Mouse (Mus musculus) gonadal fat pad, adult 2 months (tissue): ENCODE measurements at regions not wholly inside any gene's neighbourhood (a gene's known extent, or its start where the extent isn't known, plus 50 kb on each side); places are given as distances from the start of the nearest gene placed in this dataset.

ENCODE experiments used
- DNase-seq: peaks from one replicate; pipeline ENCODE4 v3.0.0-alpha.2; 2012; ENCODE audit warnings: low read depth

DNA sequence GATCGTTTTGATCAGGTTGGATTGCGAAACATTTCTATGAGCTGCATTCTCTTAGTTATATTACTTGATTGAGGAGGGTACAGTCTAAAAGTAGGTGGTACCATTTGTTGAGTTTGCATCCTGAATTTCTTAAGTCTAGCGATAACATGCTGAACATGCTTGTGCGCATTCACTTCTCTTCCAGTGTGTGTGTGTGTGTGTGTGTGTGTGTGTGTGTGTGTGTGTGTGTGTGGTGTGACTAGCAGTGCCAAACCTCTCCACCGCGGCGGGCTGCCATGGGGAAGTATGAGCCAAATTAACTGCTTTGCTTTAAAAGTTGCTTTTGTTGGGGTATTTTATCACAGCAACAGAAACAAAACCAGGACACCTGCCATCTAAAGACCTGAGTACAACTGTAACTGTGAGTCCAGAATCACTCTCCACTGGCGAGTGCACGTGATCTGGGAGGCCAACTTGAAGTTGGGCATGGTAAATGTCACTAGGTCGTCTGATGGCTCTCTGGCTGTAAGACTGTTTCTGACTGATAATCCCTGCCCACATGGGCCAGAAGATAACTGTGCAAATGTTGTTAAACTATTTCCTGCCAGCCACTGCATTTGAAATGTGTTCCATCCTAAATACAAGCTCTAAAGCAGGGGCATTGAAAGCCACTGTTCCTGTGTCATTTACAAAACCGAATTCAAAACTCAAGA, 273.3 kb upstream of the Ppargc1a start:
- no peak for DNase-seq

DNA sequence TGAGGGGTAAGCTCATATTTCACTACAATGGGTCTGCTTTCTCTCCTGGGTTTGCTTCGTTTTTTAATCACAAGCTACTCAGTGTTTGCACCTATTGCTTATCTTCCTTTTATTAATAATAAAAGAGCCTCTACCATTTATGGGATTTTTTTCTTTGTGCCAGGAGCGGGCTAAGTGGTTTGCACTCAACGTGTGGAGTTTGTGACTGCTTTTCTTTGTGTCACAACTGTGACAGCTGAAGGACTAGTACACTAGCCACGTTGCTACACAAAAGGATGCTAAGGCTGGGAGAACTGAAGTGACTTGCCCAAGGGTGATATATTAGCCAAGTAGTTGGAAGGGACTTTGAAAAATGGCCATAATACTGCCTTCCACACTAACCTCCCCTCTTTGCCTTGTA, 271.8 kb upstream of the Ppargc1a start:
- DNase-seq: no peak

DNA sequence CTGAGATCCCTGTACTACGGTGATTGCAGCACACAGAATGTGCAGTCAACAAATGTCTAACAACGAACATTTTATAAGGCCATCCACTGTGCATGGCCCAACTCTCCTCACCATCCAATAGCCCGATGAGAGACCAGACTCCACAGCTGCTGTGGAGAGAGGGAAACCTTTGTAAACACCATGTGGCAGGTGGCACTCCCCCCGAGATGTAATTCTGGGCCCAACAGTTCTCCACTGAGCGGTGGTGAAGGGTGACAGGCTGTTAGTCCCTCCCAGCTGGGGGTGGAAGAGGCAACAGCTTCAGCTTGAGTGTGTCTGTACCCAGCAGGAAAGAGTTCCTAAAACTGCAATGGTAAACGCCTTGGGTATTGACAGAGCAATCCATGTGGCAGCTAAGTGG, 263.0 kb upstream of the Ppargc1a start:
- DNase-seq: no peak

DNA sequence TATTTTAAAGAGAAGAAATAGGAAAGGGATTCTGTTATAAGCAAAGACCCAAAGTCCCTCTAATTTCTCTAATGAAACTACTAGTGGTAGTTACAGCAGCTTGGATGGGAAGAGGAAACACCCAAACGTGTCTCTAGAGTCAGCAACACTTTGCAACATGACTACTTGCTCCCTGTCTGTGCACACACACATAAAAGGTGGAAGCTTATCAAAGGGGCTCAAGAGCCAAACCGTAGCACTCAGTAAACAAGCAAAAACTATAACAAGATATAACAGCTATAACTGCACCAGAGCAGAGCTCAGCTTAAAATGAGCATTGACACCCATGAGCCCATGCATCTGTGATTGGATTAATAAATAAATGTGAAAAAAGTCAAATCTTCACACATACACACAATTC, 262.5 kb upstream of the Ppargc1a start:
- no peak for DNase-seq

DNA sequence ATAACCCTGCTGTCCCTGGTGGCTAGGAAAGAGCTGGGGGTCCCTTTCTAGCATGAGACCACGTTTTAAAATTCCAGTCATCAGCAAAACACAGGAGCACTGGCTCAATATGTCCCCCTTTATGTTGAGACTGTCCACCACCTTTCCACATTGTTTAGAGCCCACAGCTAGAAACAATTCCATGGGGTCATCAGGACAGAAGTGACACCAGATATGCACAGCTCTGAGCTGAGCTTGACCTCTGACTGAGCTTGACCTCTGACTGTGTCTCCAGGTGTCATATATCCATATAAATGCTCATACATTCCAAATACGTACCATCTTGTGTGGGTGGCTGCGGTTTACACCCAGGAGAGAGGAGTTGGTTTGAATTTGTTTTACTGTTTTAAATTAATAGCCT, 262.1 kb upstream of the Ppargc1a start:
- no peak for DNase-seq

DNA sequence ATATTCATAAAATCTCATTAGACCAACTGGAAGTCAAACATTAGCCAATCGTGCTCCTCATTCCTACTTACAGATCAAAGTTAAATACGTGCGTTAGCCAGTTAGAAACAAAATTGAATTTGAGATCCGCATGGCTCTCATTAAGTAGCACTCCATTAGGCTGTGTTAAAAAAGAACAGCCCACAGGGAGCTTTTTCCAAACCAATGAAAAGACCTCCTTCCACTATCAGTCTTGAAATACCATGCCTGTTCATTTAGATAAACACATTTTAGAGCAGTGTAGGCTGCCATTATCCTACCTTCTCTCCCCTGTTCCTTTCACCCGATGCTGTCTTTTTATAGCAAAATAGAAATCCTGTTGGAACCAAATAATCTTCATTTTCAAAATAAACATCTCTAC, 261.5 kb upstream of the Ppargc1a start:
- no peak for DNase-seq

DNA sequence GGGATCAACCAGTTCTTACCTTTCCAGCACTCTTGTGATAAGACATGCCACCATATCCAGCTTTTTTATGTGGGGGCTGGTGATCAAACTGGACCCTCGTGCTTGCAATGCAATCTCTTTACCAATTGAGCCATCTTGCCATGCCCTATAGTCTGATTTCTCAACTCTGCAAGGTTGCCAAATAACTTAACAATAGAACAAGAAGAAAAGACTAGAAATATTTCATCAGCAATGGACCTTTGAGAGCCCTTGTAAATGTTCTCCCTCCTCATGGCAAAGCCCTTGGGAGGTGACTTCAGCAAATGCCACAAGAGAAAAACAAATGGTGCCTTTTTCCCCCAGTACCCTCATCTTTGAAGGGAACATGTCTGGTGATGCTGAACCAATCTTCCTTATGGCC, 258.7 kb upstream of the Ppargc1a start:
- DNase-seq: peak; percentile 31

DNA sequence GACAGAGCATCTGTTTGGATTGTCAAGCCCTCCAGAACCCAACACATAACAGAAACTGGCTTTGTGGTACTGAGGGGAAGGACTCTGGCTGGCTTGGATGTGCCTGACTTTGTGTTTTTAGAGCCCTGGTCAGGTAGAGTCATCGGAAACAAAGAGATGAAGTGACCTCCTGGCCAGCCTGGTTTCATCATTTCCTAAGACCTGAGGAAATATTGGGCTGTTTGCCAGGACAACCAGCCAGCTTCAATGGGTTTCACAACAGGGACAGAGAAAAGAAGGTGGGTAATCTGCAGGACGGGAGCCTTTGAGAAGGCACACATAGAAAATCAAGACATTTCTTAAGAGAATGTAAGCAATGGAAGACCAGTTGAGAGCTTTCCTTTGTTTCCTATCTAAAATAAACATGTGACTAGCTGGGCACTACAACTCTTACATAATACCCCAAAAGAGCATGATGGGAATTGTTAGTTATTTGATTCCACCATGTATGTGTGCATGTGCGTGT, 258.1 kb upstream of the Ppargc1a start:
- DNase-seq: peak; percentile 19

DNA sequence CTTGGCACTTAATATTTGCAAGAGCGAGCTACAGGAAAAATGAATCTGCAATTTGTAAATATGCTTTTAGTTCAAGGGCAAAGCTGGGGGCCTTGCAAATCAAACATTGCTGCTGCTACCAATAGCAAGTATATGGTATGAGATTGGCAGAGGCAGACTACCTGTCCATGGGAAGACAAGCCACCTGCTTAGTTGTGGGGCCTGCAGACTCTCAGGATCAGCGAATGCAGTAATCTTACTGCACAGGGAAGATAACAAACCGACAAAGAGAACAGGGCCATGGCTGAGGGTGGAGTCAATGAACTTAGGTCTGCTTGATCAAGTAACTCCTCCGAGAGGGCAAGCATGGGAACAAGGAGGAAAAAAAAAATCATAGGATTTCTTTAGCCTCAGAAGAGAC, 257.2 kb upstream of the Ppargc1a start:
- no peak for DNase-seq

DNA sequence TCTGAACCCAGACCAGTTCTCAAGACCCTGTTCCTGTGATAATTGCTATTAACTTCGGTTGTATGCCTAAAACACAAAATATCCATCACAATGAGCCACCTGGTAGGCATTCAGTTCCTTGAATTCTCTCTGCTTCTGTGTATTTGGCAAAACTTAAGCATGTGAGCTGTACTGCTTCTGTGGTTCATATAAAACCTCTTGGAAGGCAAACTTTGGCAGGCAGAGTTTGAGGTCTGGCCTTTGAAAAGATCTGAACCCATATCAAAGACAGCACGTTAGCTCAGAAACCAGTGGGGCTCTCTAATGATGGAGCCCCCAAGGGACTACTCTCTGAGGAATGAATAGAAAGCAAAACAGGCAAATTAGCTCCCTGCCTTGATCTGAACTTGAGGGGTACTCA, 256.1 kb upstream of the Ppargc1a start:
- no peak for DNase-seq

DNA sequence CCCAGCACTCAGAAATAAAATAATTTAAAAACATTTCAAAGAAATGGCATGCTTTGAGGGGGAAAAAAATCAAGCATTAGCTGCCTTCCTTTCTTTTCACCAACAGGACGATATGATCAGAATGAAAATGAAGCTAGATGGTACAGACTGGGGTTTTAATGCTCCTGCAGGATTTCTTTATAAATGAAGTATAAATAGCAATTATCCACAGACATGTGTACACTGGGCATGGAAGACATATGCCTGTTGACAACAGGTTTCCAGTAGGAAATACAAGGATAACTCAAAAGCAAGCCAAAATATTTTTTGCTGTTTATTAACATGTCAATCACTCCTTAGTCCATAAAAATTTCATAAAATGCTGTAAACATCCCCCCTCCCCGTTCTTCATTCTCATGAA, 248.7 kb upstream of the Ppargc1a start:
- no peak for DNase-seq

DNA sequence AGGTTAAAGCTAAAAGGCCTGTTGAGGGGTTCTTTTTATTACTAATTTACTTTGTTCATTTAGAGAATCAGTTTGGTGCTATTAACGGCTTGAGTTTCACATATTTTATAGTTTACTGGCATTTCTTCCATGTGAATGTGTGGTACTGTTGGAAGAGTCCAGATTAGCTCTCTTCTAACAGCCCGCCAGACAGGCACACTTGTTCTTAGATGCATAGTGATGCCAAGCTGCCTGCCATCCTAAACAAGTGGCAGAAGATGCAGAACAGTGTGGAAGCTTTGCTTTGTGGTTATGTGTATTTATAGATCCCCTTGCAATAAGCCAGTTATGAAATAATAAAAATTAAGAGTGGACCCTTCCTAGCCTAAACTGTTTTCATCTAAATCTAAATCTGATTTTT, 244.2 kb upstream of the Ppargc1a start:
- no peak for DNase-seq

DNA sequence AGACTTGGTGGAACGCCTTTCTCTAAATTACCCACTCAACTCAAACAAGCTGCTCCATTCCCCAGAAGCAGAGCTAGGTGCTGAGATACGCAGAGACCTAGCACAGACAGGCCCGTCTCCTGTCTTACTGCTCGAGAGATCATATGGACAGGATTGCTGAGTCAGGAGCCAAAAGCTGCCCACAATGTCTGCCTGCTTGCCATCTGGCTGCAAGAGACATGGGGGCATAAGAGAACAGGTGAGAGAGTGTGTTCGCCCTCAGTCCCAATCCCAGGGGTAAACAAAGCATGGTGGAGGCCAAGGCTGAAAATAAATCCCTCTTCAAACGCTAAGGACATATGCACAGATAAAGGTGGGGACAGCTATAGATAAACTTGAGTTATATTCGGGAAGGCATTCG, 234.0 kb upstream of the Ppargc1a start:
- DNase-seq: no peak

DNA sequence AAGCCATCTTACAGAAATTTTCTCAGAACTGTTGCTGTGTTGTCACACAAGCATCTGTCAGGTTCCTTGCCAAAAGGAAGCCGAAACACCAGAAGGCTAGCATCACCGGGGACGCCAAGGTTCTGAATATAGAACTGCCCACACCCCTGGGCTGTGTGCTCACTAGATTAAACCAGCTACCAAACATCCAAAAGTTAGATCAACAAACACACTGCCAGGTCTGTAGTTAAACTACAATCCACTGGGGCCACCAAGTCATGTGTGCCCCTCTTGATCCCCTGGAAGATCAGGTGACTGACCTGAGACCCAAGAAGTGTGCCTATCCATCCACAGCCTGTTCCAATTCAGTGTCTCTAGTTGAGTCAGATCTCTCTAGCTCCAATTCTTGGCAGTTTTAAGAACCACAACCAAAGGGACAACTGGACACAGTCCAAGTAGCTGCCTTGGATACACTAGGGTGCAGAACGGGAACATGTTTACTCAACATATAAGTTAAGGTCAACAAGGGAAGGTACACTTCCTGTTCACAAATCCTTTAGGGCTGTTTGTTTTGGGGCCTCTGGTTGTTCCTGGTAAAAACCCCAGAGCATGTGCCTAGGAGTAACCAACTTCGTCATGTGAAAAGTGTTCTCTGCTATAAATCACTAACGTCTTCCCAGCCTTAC, 232.0 kb upstream of the Ppargc1a start:
- DNase-seq: peak; percentile 3

DNA sequence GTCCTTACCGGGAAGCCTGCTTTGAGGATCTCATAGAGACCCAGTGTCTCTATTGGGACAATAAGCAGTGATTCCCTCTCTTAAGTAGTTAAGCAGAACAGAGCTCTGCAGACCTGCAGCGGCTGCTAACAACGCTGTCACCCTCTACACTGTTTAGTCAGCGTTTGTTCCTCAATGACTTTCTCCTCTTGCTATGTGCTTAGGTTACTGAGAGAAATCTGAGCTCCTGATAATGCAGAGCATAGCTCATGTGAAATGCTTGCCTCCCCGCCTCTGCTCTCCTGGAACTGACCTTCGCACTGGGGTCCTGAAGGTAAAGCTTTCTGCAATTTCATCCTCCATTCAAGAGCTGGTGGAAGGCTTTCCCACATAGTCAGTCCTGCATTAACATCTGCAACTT, 226.6 kb upstream of the Ppargc1a start:
- DNase-seq: no peak

DNA sequence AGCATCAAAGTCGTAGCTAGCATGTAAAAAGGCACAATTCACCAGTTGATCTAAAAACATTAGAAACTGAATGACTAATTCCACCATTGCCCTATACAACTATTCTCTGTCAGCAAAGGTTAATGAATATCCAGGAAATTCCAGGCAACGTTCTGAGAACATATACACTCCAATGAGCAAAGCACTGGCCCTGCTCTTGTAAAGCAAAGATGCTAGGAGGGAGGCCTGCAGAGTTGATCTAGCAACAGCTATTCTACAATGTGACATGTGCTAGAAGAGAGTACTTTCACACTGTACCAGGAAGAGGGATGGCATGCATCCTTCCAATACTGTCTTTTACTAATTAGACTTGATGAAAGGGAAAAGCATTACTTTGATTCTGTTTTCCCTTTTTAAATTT, 225.4 kb upstream of the Ppargc1a start:
- DNase-seq: no peak

DNA sequence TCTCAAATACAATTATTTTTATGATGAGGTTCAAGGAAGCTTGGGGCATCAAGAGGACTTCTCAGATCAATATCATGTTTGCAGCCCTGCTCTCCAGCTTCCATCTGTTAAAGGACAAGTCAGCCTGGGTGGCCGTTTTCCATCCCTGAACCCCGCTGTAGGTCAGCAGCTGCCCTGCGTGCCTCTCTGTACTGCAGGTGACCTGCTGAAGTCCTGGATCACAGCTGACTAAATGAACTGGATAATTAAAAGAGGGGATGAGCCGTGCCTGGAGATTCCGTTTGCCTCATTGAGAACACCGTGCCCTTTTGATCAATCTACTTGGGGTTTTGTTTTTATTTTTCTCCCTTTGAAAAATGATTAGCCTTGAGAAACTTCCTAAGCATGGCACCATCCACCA, 221.2 kb upstream of the Ppargc1a start:
- no peak for DNase-seq

DNA sequence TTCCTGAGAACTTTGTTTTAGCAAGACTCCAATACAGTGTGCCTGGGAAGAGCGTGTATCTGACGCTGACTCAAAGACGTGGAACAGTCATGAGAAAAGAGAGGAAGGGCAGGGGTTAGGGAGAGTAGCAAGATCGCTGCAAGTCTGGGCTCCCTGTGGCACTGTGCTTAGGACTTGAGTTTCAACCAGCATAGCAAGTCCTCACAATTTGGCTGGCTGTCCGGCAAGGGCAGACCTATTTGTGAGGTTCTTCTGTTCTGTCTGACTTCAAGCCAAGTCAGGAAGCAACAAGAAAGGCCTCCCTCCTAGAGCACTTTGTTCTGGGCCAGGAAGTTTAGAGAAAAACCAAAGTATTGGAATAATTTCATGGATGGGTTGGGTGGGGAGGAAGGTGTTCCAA, 216.0 kb upstream of the Ppargc1a start:
- no peak for DNase-seq

DNA sequence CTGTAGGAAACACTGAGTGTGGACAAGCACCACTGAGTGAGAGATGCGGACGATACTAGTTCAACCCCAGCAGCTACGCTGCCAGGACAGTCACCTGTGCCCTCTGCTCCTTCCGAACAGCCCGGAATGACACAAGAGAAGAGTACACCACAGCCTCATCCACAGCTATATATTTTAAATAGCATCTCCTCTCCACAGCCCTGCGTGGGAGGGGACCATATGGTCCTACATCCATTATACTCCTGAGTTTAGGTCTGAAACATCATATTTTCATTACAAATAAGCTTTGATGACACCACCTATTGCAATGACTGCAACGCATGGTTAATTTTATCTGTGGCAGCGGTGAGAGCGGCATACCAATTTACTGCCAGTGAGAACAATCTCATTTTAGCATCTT, 215.6 kb upstream of the Ppargc1a start:
- no peak for DNase-seq

DNA sequence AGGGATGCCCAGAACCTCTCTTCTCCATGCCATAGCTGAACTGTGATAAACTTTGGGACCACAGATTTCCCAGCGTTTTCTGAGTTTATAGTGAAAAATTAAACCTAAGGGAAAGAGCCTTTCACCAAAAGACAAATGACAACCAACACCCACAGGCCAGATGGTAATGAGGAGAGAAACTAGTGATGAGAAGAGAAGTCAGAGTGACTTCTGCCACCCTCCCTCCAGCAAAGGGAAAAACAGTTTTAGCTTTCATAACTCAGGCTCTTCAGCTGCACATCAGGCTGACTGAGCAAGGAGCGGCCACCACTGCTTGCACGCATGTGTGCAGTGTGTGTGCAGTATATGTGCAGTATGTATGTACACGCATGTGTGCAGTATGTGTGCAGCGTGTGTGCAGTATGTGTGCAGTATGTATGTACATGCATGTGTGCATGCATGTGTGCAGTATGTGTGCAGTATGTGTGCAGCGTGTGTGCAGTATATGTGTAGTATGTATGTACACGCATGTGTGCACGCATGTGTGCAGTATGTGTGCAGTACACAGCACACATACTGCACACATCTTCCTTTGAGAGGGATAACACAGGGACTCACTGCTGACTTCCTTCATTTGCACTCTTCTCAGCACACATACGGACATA, 208.1 kb upstream of the Ppargc1a start:
- no peak for DNase-seq

DNA sequence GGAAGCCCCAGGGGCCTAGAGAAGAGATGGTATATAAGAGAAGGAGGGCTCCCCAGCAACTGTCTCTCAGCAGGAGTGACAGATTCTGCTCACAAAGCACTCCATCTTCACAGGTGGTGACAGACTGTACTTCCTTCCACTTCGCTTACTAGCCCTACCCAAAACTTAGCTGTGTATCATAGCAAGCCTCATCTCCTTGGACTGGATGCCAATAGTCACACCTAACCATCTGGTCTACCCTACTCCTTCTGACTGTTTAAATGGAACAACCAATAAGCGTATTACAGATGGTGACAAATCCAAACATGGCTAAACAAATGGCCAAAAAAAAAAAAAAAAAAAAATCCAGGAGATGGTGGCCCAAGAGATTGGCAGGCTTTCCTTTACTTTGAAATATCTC, 204.1 kb upstream of the Ppargc1a start:
- DNase-seq: no peak

DNA sequence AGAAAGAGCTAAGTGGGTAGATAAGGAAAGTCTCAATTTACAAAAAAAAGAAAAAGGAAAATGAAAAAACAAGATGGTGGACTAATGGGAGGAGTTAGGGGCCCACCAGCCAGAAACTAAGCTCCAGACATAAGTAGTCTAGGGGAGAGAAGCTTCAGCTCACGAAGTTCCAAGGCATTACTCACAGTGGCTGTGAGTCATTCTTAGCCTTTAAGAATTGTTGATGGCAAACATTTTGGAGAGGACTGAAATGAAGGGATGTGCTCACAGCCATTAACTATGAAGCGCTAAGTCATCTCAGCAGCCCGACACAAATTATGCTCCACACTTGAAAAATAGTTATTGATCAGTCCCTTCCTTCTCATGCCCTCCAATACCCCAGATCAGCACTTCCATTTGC, 198.6 kb upstream of the Ppargc1a start:
- no peak for DNase-seq

DNA sequence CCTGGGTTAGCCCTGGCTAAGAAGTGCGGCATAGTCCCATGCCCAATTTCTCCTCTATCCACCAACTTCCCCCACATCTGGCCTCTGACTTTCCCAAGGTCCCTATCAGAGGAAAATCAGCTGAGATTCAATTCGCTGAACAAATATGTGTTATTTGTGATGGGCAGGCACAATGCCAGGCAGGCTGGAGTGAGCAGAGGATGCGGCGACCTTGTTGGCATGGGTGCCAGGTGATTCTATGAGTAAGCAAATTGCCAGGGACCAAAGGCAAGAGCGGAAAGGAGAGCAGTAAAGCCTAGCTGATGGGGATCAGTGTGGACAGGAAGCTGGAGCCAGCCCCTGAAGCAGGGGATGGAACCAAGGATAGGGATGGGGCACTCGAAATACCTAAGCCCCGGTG, 196.9 kb upstream of the Ppargc1a start:
- no peak for DNase-seq
